Mouse (Mus musculus) spleen, embryonic (tissue): Measurements from ENCODE around the gene Akr1a1.
"Not testable (repeated sequence)": the region's sequence is repeated elsewhere in the genome, so short reads cannot be mapped to it uniquely, and the experiment has no call there.

Experiments used
- CTCF ChIA-PET: fragments of 350-600 bp; sonication (Branson Sonifier 250); formaldehyde crosslinking; loops from one replicate; lab custom pipeline; 2022; lab: Charles Lee

Gene Akr1a1

DNA sequence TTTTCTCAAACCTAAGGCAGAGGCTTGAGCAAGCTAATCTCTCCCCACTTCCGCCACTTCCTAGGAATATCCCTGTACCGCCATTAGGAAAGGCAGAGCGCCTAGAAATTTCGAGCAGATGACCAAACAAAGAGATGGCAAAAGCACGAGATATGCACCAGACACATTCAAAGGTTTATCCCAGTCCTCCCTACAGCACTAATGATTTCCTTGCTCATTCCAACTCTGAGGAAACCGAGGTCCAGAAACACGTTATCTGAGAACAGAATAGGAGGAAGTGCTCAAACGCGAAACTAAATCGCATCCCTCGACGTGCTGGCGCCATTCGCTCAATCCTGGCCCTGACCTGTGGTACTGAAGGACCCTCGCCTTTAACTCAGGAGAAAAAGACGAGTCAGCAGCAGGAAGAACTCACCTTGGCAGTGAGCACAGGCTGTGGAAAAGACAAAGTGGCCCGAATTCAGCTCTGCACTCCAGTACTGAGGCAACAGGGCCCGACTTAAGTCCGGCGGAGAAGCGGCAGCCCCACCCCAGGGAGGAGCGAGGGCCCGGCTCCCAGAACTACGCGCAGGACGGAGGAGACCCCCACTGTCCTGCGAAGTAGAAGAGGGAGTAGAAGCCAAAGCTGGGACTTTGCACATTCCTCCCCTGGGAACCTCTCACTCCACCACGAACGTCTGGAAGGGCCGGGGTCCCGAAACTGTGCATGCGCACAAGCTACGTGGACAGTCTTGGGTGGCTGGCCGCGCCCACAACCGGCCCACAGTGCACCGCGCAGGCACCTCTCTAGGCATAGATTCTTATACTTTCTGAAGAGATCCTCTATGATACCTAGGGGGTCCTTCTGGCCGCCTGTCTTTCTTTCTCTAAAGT lies at the start of gene Akr1a1:
Akr1a1 (minus strand) TSS at position 757 of the 873 bp plus-strand sequence.
- CTCF ChIA-PET: interaction anchor here (0.7 to 0.8 kb wide), 2 partner anchors 20 to 171 kb away, joined by 3 to 5 read pairs; no protein-coding TSS in a partner anchor

DNA sequence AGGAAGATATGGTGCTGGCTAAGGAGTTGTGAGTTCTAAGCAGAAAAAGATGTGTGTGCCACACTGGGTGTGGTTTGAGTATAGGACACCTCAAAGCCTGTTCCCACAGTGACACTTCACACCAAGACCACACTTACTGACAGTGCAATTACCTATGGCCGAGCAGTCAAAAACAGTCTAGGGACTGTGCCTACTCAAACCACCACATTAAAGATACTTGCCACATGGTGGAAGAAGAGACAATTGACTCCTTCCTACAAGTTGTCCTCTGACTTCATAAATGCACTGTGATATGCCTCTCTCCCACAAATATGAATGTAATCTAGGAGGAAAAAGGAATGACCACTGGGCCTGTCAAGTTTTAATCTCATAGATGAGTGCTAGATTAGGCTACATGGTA lies 49.5 kb upstream of the Akr1a1 start:
- CTCF ChIA-PET: no interaction called here

DNA sequence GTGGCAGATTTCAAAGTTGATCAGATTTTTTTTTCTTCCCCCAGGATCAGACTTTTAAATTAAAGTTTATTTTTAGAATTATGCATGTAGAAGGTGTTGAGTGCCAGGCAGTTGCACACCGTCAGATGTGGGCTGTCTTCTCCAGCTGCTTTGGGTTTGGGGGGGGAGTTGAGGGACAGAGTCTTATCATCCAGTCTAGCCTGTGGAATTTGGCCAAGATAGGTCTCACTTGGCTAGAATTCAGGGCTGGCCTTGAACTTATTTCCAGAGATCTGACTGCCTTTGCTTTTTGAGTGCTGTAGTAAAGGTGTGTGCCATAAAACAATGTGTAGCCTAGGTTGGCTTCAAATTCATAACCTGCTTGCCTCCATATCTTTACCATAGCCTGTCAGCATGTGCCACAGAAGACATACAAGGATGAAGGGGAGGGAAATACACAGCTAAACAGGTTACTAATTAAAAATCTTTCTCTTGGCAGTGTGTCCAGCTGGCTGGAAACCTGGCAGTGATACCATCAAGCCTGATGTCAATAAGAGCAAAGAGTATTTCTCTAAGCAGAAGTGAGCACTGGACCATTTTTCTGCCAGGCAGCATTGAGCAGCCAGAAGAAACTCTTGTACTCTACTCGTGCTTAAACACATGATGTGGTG lies 47.3 kb upstream of the Akr1a1 start:
- CTCF ChIA-PET: no interaction called here

DNA sequence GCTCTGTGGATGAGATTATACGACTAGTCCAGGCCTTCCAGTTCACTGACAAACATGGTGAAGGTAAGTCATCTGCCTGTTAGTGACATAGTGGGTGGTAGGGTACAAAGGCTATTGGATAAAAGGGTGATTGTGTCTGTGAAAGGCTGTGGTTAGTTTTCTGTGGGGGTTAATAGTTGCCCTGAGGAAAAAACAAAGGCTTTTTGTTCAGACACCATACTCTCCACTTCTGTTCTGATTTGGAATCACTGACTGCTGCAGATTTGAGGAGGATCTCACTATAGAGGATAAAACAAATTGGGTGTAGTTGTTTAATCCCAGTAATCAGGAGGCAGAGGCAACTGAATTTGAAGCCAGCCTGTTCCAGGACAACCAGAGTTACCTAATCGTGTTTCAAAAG lies 42.3 kb upstream of the Akr1a1 start:
- CTCF ChIA-PET: interaction anchor here (0.7 kb wide), 1 partner anchor 21 kb away, joined by 5 read pairs; no protein-coding TSS in a partner anchor

DNA sequence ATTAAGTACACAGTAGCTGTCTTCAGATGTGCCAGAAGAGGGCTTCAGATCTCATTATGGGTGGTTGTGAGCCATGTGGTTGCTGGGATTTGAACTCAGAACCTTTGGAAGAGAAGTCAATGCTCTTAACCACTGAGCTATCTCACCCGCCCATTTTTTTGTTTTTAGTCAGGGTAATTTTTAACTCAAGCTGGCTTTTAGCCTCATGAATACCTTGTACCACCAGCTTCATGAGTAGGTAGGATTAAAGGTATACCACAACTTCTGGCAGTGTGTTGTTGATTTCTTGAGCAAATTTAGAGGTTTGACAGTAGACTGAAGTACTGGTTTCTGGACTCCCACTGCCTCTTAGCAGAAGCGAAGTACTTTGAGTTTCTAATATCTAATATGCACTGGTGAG lies 40.7 kb upstream of the Akr1a1 start:
- CTCF ChIA-PET: no interaction called here

DNA sequence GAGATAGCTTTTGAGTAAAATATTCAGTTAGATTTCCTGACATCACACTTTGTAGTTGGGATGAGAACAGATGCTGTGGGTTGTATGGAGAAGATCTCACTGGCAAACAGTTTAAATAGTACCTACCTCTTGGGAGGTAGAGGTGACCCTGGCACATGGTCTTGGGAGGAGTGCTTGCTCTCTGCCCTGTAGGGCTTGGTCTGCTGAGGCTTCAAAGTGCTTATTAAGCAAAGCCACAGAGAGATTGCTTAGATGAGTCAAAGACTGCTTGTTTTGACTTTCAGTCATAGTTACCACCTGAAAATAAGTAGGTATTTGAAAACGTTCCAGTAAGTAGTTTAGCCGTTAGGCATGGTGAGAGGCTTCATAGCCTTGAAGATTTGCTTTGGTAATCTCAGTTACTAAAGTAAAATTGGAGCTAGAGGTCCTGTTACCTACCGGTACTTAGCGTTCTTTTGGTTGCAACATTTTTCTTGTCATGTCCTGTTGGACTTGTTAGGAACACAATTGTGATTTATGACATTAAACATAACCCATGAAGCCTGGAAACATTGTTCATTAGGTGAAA lies 37.9 kb upstream of the Akr1a1 start:
- CTCF ChIA-PET: no interaction called here

DNA sequence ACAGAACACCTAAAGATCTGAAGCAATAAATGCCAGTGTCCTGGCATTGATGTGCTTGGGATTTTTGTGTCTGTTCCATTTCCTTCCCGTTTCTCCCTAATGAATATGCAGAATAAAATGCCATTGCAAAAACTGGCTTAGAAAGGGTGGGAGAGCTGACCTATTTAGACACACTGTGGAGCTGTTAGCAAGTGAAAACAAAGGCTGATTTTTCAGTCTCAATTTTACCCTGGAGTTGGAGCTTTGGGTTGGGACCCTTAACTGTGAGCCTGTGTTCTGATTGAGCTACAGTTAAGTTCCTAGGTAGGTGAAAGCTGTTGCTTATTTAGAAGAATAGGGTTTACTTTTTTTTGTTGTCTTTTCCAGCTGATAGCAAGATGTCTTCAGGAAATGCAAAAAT lies 35.6 kb upstream of the Akr1a1 start:
- CTCF ChIA-PET: interaction anchor here (0.6 kb wide), 1 partner anchor 61 kb away, joined by 4 read pairs; no protein-coding TSS in a partner anchor

DNA sequence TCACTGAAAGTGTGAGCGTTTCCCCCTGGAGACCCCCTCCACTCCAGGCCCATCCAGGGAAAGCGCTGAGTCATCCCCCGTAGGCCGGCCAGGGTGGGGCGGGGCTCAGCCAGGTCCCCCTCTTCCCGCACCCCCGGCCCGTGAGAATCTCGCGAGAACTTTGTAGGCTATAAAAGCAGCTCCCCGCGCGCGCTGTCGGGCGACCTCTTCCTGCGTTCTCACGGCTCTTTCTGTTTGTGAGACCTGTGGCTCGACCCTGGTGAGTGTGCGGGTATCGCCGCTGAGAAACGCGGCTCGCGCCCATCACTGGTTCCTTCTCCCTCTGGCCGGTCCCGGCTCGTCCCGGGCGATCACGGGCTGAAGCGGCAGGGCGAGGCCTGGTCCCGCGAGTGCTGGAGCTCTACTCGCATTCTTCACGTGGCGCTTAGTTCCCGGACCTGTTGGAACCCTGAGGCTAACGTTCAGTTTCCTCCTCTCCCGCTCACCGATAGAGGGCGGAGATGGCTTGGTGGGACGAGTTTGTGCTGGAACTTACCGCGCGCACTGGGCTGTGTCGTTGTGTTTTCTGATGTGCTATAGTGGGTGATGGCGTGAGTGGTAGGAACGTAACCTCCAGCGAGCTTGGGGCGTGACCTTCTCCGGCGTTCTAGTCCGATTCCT lies 34.1 kb upstream of the Akr1a1 start, which contains the start of gene Prdx1:
Prdx1 (plus strand) TSS at position 143 of the 660 bp plus-strand sequence.
- CTCF ChIA-PET: interaction anchor here (0.5 kb wide), 1 partner anchor 728 kb away, joined by 5 read pairs; no protein-coding TSS in a partner anchor

DNA sequence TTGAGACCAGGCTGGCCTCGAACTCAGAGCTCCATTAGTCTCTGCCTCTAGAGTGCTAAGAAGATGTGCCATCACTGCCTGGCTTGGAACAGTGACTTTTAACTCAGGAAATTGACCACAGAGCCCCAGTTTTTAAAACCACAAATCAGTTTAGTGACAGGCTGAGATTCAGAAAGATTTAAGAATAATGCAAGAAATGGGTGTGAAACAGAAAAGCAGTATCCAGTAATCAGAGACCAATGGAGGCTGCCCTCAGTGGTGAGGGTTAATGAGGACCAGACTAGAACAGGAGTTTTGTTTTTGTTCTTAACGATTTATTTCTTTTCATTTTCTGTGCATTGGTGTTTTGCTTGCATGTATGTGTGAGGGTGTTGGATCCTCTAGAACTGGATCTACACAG lies 33.2 kb upstream of the Akr1a1 start:
- CTCF ChIA-PET: no interaction called here

DNA sequence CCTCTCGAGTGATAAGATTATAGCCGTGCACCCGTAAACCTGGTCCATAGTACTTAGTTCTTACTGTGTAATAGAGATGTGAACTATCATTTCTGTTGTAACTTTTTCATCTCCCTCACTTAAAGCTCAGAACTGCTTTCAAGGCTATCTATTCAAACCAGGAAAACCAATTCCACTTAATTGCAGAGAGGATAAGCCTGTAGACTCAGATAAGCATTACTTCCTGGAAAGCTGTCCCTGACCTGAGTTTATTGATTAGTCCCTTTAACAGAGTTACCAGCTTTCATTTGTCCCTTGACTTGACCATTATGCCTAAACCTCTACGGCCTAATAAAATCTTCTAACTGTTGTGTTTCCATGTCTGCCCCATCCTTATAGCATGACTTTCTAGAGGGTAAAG lies 32.5 kb upstream of the Akr1a1 start:
- CTCF ChIA-PET: no interaction called here

DNA sequence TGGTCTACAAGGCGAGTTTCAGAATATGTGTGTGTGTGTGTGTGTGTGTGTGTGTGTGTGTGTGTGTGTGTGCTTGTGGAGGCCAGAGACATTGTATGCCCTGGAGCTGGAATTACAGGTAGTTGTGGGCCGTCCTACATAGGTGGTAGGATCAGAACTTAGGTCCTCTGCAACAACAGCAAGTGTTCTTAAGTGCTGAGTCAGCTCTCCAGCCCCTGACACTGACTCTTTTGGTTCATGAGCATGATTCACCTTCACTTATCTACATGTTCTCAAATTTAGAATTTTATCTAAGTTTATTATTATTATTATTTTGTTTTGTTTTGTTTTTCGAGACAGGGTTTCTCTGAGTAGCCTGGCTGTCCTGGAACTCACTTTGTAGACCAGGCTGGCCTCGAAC lies 29.0 kb upstream of the Akr1a1 start:
- CTCF ChIA-PET: interaction anchor here (0.6 to 0.9 kb wide), 2 partner anchors 69 to 106 kb away, joined by 3 to 4 read pairs; no protein-coding TSS in a partner anchor

DNA sequence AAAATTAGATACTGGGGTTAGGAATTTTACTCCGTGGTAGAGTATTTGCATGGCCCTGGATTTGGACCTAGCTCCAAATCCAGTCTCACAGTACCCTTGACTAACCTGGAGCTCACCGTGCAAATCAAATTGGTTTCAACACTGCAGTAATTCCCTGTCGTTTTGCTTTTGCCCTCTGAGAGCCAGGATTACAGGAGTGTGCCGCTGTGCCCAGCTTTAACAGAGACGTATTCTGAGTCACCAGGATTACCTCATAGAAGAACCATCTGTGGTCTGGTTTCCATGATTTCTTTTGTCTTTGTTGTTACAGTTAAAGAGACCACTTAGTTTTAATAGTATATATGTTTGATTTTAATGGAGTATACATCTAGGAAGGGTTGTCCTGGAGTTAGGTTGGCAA lies 27.7 kb upstream of the Akr1a1 start:
- CTCF ChIA-PET: interaction anchor here (0.6 kb wide), 1 partner anchor 478 kb away, joined by 3 read pairs; no protein-coding TSS in a partner anchor

DNA sequence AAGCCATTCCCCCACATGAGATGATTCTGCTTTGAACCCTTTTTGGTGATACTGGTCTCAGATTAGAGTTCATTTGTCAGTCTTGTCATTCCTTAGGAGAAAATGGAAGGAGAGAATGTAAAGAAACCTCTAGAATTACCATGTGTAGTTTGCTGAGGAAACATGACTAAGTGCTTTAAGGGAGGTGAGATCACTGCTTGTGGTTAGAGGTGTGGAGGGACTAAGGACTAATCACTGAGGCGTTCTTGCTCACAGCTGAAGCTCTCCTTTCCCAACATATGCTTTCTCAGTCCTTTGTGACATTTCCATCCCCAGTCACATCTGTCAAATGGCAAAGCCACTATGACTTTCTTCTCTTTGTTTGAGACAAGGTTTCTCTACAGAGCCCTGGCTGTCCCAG lies 26.3 kb upstream of the Akr1a1 start:
- CTCF ChIA-PET: no interaction called here

DNA sequence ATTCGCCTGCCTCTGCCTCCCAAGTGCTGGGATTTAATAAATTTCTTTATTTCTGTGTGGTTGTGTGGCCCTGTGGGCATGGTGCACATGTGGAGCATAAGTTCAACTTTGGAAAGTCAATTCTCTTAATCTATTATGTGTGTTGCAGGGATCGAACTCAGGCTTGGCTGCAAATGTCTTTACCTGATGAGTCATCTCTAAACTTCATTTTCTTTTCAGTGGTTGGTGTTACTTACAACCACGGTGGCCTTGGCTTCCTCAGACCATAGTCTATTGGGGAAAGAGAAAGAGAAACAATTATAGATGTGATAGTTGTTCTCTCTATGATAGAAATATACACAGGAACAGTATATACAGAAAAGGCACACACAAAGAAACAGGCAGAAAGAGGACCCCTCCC lies 24.5 kb upstream of the Akr1a1 start:
- CTCF ChIA-PET: no interaction called here

DNA sequence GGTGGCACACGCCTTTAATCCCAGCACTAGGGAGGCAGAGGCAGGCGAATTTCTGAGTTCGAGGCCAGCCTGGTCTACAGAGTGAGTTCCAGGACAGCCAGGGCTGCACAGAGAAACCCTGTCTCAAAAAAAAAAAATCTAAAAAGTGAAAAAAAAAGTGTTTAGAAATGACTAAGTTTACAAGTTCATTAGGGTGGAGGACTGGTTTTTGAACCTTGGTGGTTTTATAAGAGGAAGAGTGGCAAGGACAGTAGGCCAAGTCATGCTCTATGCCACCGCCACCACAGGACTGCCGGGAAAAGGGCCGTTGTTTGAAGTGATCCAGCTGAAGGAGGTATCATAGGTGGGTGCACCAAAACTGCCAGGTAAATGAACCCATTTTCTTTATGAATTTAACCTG lies 23.3 kb upstream of the Akr1a1 start:
- CTCF ChIA-PET: not testable (repeated sequence)

DNA sequence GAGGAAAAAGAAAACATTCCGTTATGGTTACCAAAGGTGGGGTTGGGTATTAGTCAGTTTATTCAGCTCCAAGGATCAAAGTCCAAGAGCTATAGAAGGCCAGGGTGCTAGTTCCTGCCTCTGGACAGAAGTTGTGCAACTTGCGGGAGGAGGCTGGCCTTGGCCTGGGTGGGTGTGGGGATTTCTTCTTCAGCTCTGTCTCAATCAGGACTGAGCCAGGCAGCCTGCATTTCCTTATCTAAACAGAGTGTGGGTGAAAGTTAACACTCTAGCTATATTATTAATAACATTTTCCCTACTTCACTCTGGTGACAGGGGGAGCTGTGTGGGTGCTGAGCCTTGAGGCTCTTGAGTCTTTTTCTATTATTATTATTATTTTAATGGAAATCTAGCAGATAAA lies 21.3 kb upstream of the Akr1a1 start:
- CTCF ChIA-PET: interaction anchor here (0.6 kb wide), 1 partner anchor 11 kb away, joined by 5 read pairs; no protein-coding TSS in a partner anchor

DNA sequence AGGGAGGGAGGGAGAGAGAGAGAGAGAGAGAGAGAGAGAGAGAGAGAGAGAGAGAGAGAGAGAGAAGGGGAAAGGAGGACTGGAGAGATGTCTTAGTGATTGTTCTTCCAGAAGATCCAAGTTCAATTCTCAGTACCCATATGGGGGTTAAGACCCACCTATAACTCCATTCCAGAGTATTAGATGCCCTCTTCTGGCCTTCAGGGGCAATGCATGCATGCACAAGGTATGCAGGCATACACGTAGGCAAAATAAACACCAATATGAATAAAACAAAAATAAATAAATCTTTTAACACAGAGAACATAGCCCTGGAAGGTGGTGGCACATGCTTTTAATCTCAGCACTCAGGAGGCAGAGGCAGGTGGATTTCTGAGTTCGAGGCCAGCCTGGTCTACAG lies 17.8 kb upstream of the Akr1a1 start:
- CTCF ChIA-PET: no interaction called here

DNA sequence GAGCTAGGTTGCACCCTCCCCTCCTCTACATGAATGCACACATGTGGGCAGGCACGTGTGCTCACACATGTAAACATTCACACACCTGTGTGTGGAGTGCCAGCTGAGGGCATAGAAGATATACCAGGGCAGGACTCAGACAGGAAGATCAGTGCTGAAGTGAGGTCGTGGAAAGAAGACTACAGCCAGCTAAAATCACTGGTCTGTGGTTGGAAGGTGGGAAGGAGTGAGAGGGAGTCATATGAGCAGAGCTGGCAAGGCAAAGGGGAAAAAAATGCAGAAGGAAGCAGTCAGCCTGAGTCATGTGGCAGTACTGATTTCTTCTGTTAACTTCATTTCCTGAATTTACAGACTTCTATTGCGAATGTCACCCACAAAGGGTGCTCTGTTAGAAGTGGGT lies 16.7 kb upstream of the Akr1a1 start:
- CTCF ChIA-PET: no interaction called here

DNA sequence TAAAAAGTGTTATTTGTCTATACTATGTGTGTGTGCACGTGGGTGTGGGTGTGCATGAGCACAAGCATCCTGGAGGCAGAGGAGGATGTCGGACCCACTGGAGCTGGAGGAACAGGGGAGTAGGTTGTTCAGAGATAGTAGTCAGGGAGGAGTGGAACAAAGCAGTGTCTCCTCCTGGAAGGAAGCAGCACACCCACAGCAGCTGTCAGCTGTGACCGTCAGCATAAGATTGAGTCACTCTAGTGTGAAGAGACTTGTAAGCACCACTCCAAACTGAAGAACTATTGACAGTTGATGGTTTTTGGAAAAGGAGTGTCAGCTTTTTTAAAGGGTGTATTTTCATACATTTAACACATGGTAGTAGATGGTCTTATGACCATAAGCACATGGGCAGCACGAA lies 15.1 kb upstream of the Akr1a1 start:
- CTCF ChIA-PET: interaction anchor here (0.5 to 0.6 kb wide), 2 partner anchors 45 to 68 kb away, joined by 3 read pairs; no protein-coding TSS in a partner anchor

DNA sequence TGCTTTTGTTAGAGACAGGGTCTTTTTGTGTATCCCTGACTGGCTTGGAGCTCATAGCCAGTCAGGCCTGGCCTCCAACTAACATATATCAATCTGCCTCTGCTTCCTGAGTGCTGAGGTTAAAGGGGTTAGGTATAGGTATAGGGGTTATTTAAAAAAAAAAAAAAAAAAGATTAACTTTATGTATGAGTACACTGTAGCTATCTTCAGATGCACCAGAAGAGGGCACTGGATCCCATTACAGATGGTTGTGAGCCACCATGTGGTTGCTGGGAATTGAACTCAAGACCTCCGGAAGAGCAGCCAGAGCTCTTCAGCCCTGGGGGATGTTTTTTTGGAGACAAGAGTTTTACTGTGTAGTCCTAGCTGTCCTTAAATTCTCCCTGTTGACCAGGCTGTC lies 10.5 kb upstream of the Akr1a1 start:
- CTCF ChIA-PET: interaction anchor here (0.6 kb wide), 1 partner anchor 11 kb away, joined by 5 read pairs; no protein-coding TSS in a partner anchor

DNA sequence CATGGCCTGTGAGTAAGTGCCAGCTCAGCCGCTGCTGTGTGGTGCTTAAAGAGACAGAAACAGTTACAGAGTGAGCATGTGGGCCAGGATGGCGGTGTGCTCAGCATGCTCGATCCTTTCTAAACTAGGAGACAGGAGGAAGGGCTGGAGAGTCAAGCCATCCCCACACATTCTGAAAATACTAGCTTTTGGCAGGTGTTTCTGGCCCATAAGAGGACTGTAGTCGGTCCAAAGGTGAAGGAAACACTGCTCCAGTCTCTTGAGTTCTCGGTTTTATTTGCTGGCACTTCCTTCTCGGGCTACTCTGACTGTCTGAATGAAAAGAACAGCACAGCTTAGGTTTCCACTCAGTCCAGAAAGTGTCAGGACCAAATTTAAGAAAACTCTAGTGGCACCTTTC lies 9.3 kb upstream of the Akr1a1 start:
- CTCF ChIA-PET: no interaction called here
